Mouse (Mus musculus): Measurements from ENCODE around the gene Sox10. TPM values are rescaled to one million over a fixed set of nuclear protein-coding genes. Genes with fewer than 3 reads are reported as not detected.

Sox10 gene
- polyA plus RNA-seq, 1 experiment = 0.75 TPM

- peak; percentile 66 for DNase-seq
- H3K27me3 ChIP-seq (replicated peaks; ENCODE audit: control insufficient read depth, insufficient read depth, low read length) = no peaks in the 10 kb centered on the region
- H3K27ac ChIP-seq (ENCODE audit: insufficient read depth, low read depth, low read length) = peak overlapping the region; percentile 40; the same call in 1 of the 2 replicates
- no peak for TF ChIP-seq POLR2A (IDR thresholded peaks at IDR 0.05; ENCODE audit: low read depth, low read length)
- no peak for TF ChIP-seq CTCF (conservative IDR thresholded peaks at IDR 0.05; ENCODE audit: insufficient read depth, insufficient read length, low read depth, low read length)
- peaks cover 12% of the 10 kb centered on the region for H3K4me1 ChIP-seq (ENCODE audit: control insufficient read depth, insufficient read depth, low read length)
- no peak overlapping the region for H3K4me3 ChIP-seq (ENCODE audit: insufficient read depth, low read depth, low read length)
- WGBS = 48% methylated on average over 4 of the region's 4 CpGs
- no peaks in the 10 kb centered on the region; the same call in 1 of the 2 replicates for H3K36me3 ChIP-seq (ENCODE audit: control insufficient read depth, insufficient read depth, low read length)
Measured at GRCm38 (mm10) chr15:79111774-79112173, 53.3 kb downstream of the Sox10 start.

- no peak for DNase-seq
- WGBS = 62% methylated on average over 2 of the region's 2 CpGs
- Histone ChIP-seq H3K4me1 (ENCODE audit: control insufficient read depth, insufficient read depth, low read length) (peaks cover 12% of the 10 kb centered on the region), H3K4me3 (ENCODE audit: insufficient read depth, low read depth, low read length) (peak overlapping the region; percentile 93), H3K27me3 (replicated peaks; ENCODE audit: control insufficient read depth, insufficient read depth, low read length) (no peaks in the 10 kb centered on the region), H3K36me3 (ENCODE audit: control insufficient read depth, insufficient read depth, low read length) (no peaks in the 10 kb centered on the region), H3K27ac (ENCODE audit: insufficient read depth, low read depth, low read length) (peak overlapping the region; percentile 90)
- TF ChIP-seq CTCF (conservative IDR thresholded peaks at IDR 0.05; ENCODE audit: insufficient read depth, insufficient read length, low read depth, low read length) = no peak
- no peak for TF ChIP-seq POLR2A (IDR thresholded peaks at IDR 0.05; ENCODE audit: low read depth, low read length)
Measured at GRCm38 (mm10) chr15:79110528-79110927, 54.5 kb downstream of the Sox10 start.

- Histone ChIP-seq H3K27me3 (replicated peaks; ENCODE audit: control insufficient read depth, insufficient read depth, low read length) (no peaks in the 10 kb centered on the region), H3K36me3 (ENCODE audit: control insufficient read depth, insufficient read depth, low read length) (no peaks in the 10 kb centered on the region), H3K4me1 (ENCODE audit: control insufficient read depth, insufficient read depth, low read length) (peaks cover 12% of the 10 kb centered on the region), H3K4me3 (ENCODE audit: insufficient read depth, low read depth, low read length) (peak overlapping the region; percentile 93), H3K27ac (ENCODE audit: insufficient read depth, low read depth, low read length) (peak overlapping the region; percentile 90)
- WGBS = 25% methylated on average over 9 of the region's 9 CpGs
- TF ChIP-seq POLR2A (IDR thresholded peaks at IDR 0.05; ENCODE audit: low read depth, low read length) (no peak), CTCF (conservative IDR thresholded peaks at IDR 0.05; ENCODE audit: insufficient read depth, insufficient read length, low read depth, low read length) (no peak)
- DNase-seq = no peak
Measured at GRCm38 (mm10) chr15:79110031-79110430, 55.0 kb downstream of the Sox10 start.

- peak overlapping the region; percentile 90 for H3K27ac ChIP-seq (ENCODE audit: insufficient read depth, low read depth, low read length)
- TF ChIP-seq POLR2A (IDR thresholded peaks at IDR 0.05; ENCODE audit: low read depth, low read length) = no peak
- TF ChIP-seq CTCF (conservative IDR thresholded peaks at IDR 0.05; ENCODE audit: insufficient read depth, insufficient read length, low read depth, low read length) = no peak
Measured at GRCm38 (mm10) chr15:79109321-79109934, 55.6 kb downstream of the Sox10 start.

GRCm38 (mm10) chr15:79108421-79109320, 56.4 kb downstream of the Sox10 start, which contains the start of gene Micall1:
Gene Micall1, plus strand, starts transcription at chr15:79108898.
- peak; percentile 88 for DNase-seq
- peaks cover 12% of the 10 kb centered on the region for H3K4me1 ChIP-seq (ENCODE audit: control insufficient read depth, insufficient read depth, low read length)
- no peak for TF ChIP-seq CTCF (conservative IDR thresholded peaks at IDR 0.05; ENCODE audit: insufficient read depth, insufficient read length, low read depth, low read length)
- TF ChIP-seq POLR2A (IDR thresholded peaks at IDR 0.05; ENCODE audit: low read depth, low read length) = no peak
- peak within 1 kb of the TSS; percentile 90 for H3K27ac ChIP-seq (ENCODE audit: insufficient read depth, low read depth, low read length)
- H3K4me3 ChIP-seq (ENCODE audit: insufficient read depth, low read depth, low read length) = peak within 1 kb of the TSS; percentile 93
- WGBS = under 1% methylated on average over 54 of the region's 85 CpGs
- H3K36me3 ChIP-seq (ENCODE audit: control insufficient read depth, insufficient read depth, low read length) = no peaks in the 10 kb centered on the region
- H3K27me3 ChIP-seq (replicated peaks; ENCODE audit: control insufficient read depth, insufficient read depth, low read length) = no peaks in the 10 kb centered on the region

More at GRCm38 (mm10) chr15:79109321-79109934, 55.6 kb downstream of the Sox10 start:
- no peak for DNase-seq
- Histone ChIP-seq H3K36me3 (ENCODE audit: control insufficient read depth, insufficient read depth, low read length) (no peaks in the 10 kb centered on the region), H3K27me3 (replicated peaks; ENCODE audit: control insufficient read depth, insufficient read depth, low read length) (no peaks in the 10 kb centered on the region), H3K4me1 (ENCODE audit: control insufficient read depth, insufficient read depth, low read length) (peaks cover 12% of the 10 kb centered on the region), H3K4me3 (ENCODE audit: insufficient read depth, low read depth, low read length) (peak overlapping the region; percentile 93)
- WGBS = 1% methylated on average over 46 of the region's 46 CpGs

- no peaks in the 10 kb centered on the region for H3K27me3 ChIP-seq (replicated peaks; ENCODE audit: control insufficient read depth, insufficient read depth, low read length)
- peaks cover 12% of the 10 kb centered on the region for H3K4me1 ChIP-seq (ENCODE audit: control insufficient read depth, insufficient read depth, low read length)
- 45% methylated on average over 7 of the region's 7 CpGs for WGBS
- H3K4me3 ChIP-seq (ENCODE audit: insufficient read depth, low read depth, low read length) = no peak overlapping the region
- TF ChIP-seq POLR2A (IDR thresholded peaks at IDR 0.05; ENCODE audit: low read depth, low read length) = no peak
- DNase-seq = no peak
- H3K36me3 ChIP-seq (ENCODE audit: control insufficient read depth, insufficient read depth, low read length) = no peaks in the 10 kb centered on the region
- H3K27ac ChIP-seq (ENCODE audit: insufficient read depth, low read depth, low read length) = no peak overlapping the region
Measured at GRCm38 (mm10) chr15:79107966-79108365, 57.1 kb downstream of the Sox10 start.

GRCm38 (mm10) chr15:79105804-79106203, 59.2 kb downstream of the Sox10 start:
- no peaks in the 10 kb centered on the region for H3K36me3 ChIP-seq (ENCODE audit: control insufficient read depth, insufficient read depth, low read length)
- DNase-seq = no peak
- no peak overlapping the region for H3K4me3 ChIP-seq (ENCODE audit: insufficient read depth, low read depth, low read length)
- TF ChIP-seq CTCF (conservative IDR thresholded peaks at IDR 0.05; ENCODE audit: insufficient read depth, insufficient read length, low read depth, low read length) = no peak
- TF ChIP-seq POLR2A (IDR thresholded peaks at IDR 0.05; ENCODE audit: low read depth, low read length) = no peak
- H3K4me1 ChIP-seq (ENCODE audit: control insufficient read depth, insufficient read depth, low read length) = peaks cover 5% of the 10 kb centered on the region
- 79% methylated on average over 2 of the region's 2 CpGs for WGBS
- no peak overlapping the region for H3K27ac ChIP-seq (ENCODE audit: insufficient read depth, low read depth, low read length)
- H3K27me3 ChIP-seq (replicated peaks; ENCODE audit: control insufficient read depth, insufficient read depth, low read length) = no peaks in the 10 kb centered on the region

Other genes starting within 250 kb of the Sox10 start
- 310 and 318 TPM in 2 replicates for gene Lgals1, start 238.5 kb downstream of the Sox10 start, polyA plus RNA-seq (2012; rRNA removed)
- gene Nol12, start 230.3 kb downstream of the Sox10 start, polyA plus RNA-seq (2012; rRNA removed) = 19.3 and 24.1 TPM in 2 replicates
- 41.8 and 47.6 TPM in 2 replicates for gene Triobp, start 217.5 kb downstream of the Sox10 start, polyA plus RNA-seq (2012; rRNA removed)
- gene H1f0, start 136.8 kb downstream of the Sox10 start, polyA plus RNA-seq (2012; rRNA removed) = 123 and 145 TPM in 2 replicates
- gene Galr3, start 123.4 kb downstream of the Sox10 start, polyA plus RNA-seq (2012; rRNA removed) = 0.64 and 1.2 TPM in 2 replicates
- 38.9 and 52.2 TPM in 2 replicates for gene Ankrd54, start 102.3 kb downstream of the Sox10 start, polyA plus RNA-seq (2012; rRNA removed)
- 172 and 183 TPM in 2 replicates for gene Eif3l, start 90.1 kb downstream of the Sox10 start, polyA plus RNA-seq (2012; rRNA removed)
- gene Micall1, start 56.3 kb downstream of the Sox10 start, polyA plus RNA-seq (2012; rRNA removed) = 23.3 and 24.5 TPM in 2 replicates
- 50.3 and 74.9 TPM in 2 replicates for gene Polr2f, start 24.2 kb downstream of the Sox10 start, polyA plus RNA-seq (2012; rRNA removed)
- 18.8 and 19.6 TPM in 2 replicates for gene 1700088E04Rik, start 24.0 kb downstream of the Sox10 start, polyA plus RNA-seq (2012; rRNA removed)
- gene Pick1, start 63.9 kb upstream of the Sox10 start, polyA plus RNA-seq (2012; rRNA removed) = 29.8 and 31.4 TPM in 2 replicates
- gene Gm49486, start 64.2 kb upstream of the Sox10 start, polyA plus RNA-seq (2012; rRNA removed) = 0.04 and 0.11 TPM in 2 replicates
- 0.23 and 0.49 TPM in 2 replicates for gene Slc16a8, start 89.5 kb upstream of the Sox10 start, polyA plus RNA-seq (2012; rRNA removed)
- gene Baiap2l2, start 120.3 kb upstream of the Sox10 start, polyA plus RNA-seq (2012; rRNA removed) = 113 and 170 TPM in 2 replicates
- gene Pla2g6, start 163.2 kb upstream of the Sox10 start, polyA plus RNA-seq (2012; rRNA removed) = 24.6 and 28.7 TPM in 2 replicates
- gene Maff, start 181.4 kb upstream of the Sox10 start, polyA plus RNA-seq (2012; rRNA removed) = 1.2 and 1.3 TPM in 2 replicates
- 69.0 and 81.0 TPM in 2 replicates for gene Tmem184b, start 238.3 kb upstream of the Sox10 start, polyA plus RNA-seq (2012; rRNA removed)